Mouse (Mus musculus): Measurements from ENCODE around the gene Mprip. TPM values are rescaled to one million over a fixed set of nuclear protein-coding genes. Genes with fewer than 3 reads are reported as not detected.

Mprip gene
- polyA plus RNA-seq (2017; shearing (Covaris generic)), result 95.0 TPM

DNA sequence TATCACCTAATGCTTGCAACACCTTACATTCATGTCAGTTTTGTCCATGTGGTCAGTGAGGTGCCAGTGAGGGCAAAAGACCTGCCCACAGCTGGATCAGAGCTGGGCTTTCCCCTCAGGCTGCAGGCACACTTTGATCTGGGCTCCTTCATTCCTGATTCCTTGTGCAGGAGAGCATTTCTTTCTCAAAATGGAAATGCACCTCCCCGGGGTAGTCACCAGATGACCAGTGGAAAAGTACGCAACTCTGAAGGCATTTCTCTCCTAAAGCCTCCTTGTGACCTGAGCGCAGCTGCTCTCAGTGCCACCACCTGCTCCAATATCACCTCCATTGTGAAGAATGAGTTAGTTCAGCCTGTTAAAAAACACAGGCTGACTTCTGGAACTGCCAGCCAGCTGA lies at the start of gene Mprip:
Gene Mprip, plus strand, starts transcription at position 301 of the 400 bp plus-strand sequence.

GRCm38 (mm10) chr11:59787199-59787781 lies 126.2 kb downstream of the Mprip start, which contains the start of gene Pld6:
Pld6 (minus strand) TSS chr11:59787645.

GRCm38 (mm10) chr11:59809670-59810474 lies 148.8 kb downstream of the Mprip start, which contains the start of gene Flcn:
Flcn (minus strand) TSS chr11:59810016.

Other genes starting within 250 kb of the Mprip start
- gene Jmjd4, start 211.3 kb upstream of the Mprip start, polyA plus RNA-seq (2017; shearing (Covaris generic)), result 7.3 TPM
- gene Snap47, start 210.1 kb upstream of the Mprip start, polyA plus RNA-seq (2017; shearing (Covaris generic)), result 27.7 TPM
- 1.7 TPM for gene Zfp867, start 188.8 kb upstream of the Mprip start, polyA plus RNA-seq (2017; shearing (Covaris generic))
- 17.6 TPM for gene Zkscan17, start 134.6 kb upstream of the Mprip start, polyA plus RNA-seq (2017; shearing (Covaris generic))
- gene Nlrp3, start 119.7 kb upstream of the Mprip start, polyA plus RNA-seq (2017; shearing (Covaris generic)), result not detected
- gene Olfr222, start 85.1 kb upstream of the Mprip start, polyA plus RNA-seq (2017; shearing (Covaris generic)), result not detected
- gene Olfr223, start 68.0 kb upstream of the Mprip start, polyA plus RNA-seq (2017; shearing (Covaris generic)), result not detected
- not detected for gene Pld6, start 126.3 kb downstream of the Mprip start, polyA plus RNA-seq (2017; shearing (Covaris generic))
- 60.2 TPM for gene Flcn, start 148.7 kb downstream of the Mprip start, polyA plus RNA-seq (2017; shearing (Covaris generic))
- gene Nt5m, start 178.1 kb downstream of the Mprip start, polyA plus RNA-seq (2017; shearing (Covaris generic)), result 9.6 TPM
- 81.7 TPM for gene Cops3, start 178.5 kb downstream of the Mprip start, polyA plus RNA-seq (2017; shearing (Covaris generic))

Data from effector memory CD4-positive, alpha-beta T cell, adult 5 months (primary cell).